Mouse (Mus musculus) mouse embryonic stem cell (cell line): Measurements from ENCODE around the gene Epha5.

Experiments used
- in situ Hi-C, 2 experiments: fragments of 300-500 bp; cut with MboI; formaldehyde crosslinking; loops; 1 replicate in 1 of 2; 3 replicates in 1 of 2; pipeline ENCODE4 v1.14.3; 2019 to 2020; ENCODE audit warnings: low sequenced_read_pairs in 2 of 2, low pct_unique_long_range_greater_than_20kb in 1 of 2, mixed read lengths in 1 of 2; ENCODE audit not compliant: unreplicated experiment in 1 of 2

Epha5 gene

DNA sequence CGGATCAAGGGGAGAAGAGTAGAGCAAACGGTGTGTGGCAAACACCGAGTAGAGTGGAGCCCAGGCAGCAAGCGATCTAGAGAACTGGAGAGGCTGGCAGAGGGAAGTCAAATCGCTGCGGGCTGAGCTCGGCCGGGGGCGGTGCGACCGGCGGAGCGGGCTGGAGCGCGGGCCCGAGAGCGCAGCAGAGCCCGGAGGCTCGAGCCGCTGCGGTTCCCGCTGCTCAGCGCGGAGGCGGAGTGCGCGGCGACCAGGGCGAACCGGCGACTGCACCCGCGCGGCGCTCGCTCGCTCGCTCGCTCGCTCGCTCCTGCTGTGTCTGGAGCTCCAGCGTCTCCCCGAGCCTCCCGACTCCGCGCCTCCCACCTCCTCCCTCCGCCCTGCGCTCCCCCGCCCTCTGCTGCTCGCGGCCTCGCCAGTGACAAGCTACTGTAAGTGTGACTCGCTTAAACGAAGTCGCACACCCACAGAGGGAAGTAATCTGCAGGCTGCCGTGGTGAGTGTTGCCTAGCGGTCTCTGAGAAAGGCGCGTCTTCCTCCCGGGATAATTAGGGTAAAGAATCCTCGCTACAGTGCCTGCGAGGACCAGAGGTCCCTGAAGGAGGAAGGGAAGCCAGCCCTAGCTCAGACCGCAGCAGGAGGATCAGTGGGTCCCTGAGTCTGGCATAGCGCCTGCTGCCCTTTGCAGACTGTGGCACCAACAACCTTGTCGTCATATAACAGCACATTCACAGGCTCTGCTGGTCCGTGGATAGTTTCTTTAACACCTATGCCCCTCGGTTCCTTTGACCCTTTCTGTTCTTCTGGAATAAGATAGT, at the start of gene Epha5:
Gene Epha5 (minus strand): TSS at position 321 of the 818 bp plus-strand sequence.
- in situ Hi-C loops: no loop called here

DNA sequence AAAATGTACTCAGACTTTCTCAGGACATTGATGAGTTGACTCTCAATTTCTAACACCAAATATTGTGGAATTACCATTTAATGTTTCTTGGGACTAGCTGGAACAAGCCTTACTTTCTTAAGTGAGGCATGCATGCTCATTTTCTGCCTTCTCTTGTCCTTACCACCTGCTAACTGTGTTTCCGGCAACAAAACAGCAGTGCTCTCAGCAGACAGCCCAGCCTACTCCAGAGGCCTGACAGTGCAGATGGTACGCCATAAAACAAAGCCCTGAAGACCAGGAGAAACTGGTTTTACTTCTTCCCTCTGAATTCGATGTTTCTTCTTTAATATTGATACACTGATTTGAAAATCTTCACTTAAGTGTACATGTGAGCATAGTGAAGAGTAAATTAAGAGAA, 39.0 kb upstream of the Epha5 start:
- in situ Hi-C loops: no loop called here

DNA sequence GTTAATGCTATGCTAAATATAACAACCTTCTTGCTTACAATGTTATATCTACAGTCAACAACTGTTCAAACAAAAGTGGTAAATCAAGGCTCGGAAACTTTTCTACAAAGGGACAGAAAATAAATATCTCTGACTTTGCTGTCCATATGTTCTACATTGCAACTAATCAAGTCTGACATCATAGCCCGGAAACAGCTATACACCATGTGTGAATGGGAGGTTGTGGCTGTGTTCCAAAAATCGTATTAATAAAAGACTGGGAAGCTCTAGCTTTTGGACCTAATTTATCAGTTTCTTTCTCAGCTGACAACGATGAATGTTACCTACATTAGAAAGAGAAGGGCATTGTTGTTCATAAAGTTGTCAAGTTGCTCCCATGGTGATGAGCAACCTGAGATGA, 37.5 kb upstream of the Epha5 start:
- in situ Hi-C loops: no loop called here

DNA sequence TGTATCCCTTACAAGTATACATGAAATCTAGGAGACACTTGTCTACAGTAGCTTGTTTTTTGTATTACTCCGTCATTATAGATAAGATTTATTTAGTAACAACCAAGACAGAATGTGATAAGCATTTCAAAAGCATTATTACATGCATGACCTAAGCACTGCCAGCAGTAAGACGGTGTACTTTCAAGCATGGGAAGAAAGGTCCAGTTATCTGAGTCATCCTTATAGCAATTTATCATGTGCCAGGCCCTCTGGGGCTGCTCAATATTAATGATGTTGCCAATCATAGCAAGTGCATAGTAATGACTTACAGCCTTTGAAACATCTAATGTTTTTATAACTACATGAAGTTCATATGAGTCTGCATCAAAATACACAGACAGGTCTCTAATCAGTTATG, 36.7 kb upstream of the Epha5 start:
- in situ Hi-C loops: no loop called here

DNA sequence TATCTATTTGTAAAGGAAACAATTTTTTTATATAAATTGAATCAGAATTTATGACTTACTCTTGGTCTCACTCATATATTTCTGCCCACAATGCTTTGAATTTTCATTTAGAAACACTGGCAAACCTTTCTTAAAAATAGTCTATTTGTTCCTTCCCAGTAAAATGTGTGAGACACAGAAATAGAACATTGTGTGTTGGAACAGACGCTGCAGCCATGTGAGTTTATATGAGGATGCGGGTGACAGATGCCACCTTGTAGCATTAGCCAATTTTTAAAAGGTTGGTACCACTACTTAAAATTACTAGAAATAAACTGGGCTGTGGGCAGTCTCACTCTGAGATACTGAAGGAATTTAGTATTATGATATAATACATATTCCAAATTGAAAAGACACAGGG, 23.1 kb upstream of the Epha5 start:
- in situ Hi-C loops: no loop called here

DNA sequence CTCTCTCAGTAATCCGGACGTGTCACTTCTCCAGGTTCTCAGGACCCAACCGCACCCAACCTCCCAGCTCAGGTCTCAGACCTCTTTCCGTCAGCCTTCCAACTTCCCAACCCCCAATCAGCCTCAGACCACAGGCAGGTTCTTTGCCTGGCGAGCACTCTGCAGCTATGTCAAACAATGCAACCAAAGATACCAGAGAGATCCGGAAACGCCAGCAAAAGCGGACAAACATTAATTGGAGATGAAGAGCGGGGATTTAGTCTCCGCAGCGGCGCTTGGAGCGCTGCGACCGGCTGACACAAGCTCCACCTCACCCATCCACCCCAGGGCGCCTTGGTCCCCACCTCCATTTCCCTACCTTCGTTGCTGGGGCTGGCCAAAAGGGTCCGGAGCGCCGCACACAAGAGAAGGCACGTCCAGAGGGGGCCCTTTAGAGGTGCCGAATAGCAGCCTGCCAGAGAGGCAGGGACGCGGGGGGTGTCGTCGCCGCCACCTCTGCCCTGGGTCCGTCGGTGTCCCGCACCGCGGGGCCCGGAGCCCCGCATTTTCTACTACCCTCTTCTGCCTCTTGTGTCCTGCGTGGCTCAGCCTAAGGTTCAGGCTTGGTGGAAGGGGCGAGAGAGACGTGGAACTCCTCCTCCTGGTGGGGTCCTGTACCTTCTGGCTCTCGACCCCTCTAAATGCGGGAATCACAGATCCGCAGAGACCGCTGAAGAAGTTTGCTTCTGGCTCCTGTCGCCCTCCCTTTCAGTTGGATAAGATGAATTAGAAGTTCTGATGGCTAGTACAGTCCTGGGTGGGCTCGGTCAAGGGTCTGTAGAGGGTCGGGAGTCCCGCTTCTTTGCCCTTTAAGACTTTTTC, 991 bp downstream of the Epha5 start:
- in situ Hi-C loops: no loop called here

DNA sequence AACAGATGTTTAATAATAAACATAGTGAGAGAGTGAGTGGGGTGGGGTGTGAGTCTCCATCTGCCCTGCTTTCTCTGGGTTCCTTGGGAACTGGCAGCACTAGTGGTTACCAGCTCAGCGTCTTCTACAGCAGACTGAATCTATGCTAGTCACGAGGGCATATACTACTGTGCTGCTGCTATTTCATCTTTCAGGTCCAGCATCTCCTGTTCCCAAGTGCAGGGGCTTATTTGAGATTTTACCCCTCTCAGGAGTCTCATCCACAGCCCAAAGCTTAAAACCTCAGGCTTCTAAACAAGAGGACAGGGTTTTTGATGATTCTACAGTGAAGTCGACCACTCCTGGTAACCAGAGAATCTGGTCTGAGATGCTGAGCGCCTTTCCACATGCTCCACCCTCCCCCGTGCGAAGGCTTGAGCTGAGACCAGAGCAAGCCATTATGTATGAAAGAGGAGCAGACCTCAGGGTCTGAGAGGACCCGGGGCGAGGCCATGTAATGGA, 2.2 kb downstream of the Epha5 start:
- in situ Hi-C loops: no loop called here

DNA sequence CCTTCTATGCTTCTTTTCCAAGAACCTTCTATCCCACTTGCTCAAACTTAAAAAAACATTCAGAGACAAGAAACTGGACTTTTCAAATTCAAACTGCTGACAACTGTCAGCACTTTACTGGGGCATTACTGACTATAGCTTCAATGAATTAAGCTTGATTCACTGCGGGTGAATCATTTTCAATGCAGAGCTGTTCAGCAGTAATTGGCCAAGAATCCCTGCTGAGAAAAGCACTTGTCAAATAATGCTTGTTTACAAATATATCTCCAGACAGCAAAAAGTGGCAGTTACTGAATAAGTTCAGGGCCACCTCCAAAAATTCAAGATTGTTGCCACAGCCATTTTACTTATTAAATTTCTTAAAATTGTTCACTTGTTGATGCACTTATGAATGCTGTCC, 4.2 kb downstream of the Epha5 start:
- in situ Hi-C loops: no loop called here

DNA sequence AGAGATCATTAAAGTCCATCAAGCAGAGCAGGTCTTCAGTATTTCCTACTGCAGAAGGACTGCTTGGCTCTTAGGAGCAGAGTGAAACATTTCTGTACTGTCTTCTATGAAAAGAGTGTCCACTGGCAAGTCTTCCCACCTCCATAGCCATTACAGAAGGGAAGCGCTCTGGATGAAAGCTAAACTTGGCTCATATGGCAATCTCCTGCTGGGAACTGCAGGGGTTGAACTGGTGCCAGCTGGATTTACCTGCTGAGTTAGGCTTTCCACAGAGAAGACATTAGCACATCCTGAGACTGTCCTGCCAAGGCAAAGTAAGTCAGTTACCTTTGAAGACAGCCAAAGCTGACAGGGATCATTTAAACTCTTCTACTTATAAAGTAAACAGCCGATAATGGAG, 8.8 kb downstream of the Epha5 start:
- in situ Hi-C loops: no loop called here

DNA sequence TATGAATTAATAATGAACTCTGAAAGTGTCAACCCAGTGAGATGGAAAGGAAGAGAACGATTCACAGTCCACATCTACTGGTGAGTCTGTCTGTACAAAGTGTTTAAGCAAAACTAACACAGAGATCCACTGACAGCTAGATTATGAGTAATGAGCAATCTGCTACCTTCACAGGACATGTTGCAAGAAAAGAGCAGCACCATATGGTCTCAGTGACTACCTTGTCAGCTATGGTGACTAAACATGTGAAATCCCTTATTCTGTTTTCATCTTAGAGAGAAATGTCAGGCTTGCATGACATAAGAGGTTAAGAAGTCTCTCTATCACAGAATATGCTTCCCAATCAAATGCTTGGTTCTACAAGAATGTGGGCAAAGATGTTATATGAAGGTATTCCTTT, 20.1 kb downstream of the Epha5 start:
- in situ Hi-C loops: no loop called here

DNA sequence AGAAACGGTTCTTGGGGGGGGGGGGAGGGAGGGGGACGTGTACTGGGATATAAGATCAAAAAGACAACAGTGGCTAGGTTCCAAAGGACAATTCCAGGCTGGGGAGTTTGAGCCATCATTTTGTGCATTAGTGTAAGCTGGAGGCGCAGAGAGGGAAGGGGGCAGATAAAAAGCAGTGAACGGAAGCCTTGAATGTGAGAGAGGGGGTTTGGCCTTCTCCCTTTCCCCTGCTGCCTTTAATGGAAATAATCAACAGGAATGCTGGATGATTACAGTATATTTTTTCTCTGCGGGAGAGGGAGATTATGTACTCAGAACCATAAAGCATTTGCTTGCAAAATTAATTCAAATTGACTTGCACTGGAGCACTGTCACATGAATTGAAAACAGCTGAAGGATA, 51.8 kb downstream of the Epha5 start:
- in situ Hi-C loops: no loop called here

DNA sequence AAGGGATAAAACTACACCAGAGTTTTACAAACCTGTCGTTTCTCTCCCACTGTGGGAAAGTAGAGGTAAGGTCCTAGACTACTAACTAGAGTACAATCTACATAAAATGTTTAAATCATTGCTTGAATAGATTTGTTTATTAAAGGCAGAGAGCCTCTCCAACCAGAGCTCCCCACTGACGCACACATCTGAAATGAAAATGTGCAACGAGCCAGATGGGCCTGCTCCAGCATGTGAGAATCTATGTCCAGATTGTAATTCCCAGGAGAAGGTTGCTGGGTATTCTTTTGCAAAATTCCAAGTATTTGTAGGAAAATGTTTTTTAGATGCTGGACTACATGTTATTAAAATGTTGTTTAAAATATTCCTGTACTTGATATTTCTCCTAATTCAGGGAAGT, 57.8 kb downstream of the Epha5 start:
- in situ Hi-C loops: no loop called here

DNA sequence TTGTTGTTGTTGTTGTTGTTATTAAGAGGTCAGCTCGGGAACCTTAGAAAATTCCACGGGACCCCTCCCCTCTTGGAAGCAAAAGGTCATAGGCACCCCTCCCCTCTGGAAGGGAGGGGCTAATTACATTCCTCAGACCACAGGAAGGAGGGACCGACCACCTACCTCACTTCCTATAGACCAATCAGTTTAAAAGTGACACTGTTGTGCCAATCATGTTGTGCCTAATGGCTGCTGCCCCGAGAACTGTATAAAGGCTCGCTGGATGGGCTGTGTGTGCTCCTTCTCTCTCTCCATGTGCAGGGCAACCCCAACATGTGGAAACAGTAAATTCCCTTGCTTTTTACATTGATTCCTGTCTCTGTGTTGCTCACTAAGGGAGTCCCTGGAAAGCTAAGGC, 64.1 kb downstream of the Epha5 start:
- in situ Hi-C loops: no loop called here

DNA sequence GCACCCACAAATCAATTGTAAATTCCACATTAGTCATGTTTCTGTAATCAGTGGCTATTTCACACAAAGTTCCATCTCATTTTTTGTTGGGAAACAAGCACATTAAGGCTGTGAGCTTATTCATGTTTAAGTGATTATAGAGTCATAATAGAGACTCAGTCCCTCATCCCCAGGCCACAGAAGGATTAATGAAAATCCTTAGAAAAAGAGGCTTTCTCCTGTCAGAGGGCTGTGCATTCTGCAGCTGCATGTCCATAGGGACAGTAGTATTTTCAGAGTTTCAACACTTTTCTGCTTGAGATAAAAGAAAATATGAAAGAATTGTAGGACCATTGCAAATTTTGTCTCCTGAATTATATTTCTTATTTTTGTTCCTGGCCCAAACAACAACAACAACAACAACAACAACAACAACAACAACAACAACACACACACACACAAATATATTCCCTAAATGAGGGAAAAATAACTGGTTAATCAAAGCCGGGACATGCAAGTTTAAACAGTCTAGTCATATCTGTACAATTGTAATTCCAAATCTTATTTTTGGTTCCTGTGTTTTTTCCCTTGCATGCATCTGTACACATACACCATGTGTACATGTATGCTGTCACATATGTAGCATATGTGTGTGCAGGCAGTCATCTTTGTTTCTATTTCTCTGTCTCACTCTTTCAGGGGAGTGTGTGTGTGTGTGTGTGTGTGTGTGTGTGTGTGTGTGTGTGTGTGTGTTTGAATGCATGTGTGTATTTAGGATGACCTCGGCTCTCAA, 70.3 kb downstream of the Epha5 start:
- in situ Hi-C loops: no loop called here

DNA sequence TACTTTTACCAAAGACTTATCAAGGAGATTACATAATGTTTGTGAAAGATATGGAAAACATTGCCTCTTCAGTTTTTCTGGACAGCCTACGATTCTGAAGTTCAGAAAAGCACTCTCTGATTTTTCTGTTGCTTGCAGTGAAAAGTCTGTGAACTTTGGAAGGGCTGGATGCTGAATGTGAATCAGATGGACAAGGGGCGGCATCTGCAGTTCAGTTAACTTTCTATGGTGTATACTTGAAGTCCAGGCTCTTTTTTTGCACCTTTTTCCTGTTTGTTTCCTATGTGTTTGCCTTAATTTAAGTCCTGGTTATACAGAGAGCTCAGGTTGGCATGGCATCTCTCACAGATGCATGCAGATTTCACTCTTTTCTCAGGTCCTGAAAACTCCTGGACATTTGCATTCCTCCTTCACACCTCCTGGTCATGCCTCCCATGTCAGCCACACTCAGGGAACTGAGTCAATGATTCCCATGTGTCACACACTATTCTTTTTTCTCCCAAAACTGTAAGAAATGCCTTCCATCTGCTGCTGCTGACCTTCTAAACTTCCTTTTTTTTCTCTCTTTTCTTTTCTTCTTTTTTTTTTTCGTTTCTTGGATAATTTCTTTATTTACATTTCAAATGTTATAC, 81.2 kb downstream of the Epha5 start:
- in situ Hi-C loops: no loop called here

DNA sequence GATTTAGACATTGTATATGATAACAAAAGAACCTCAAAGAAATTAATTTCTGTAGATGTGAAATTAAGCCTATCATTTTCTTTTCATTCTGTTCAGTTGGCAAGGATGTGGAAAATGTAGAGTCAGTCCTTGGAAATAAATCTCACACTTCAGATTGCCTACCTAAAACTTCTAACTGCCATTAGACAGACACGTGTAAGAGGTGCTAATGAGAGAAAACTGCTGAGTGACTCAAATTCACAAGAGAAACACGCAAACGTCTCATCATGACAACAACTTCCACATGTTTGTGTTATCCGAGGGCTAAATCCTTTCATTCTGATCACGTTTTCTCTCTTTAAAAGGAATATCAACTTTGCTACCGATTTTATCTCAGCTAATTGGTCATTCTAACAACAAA, 82.7 kb downstream of the Epha5 start:
- in situ Hi-C loops: no loop called here

DNA sequence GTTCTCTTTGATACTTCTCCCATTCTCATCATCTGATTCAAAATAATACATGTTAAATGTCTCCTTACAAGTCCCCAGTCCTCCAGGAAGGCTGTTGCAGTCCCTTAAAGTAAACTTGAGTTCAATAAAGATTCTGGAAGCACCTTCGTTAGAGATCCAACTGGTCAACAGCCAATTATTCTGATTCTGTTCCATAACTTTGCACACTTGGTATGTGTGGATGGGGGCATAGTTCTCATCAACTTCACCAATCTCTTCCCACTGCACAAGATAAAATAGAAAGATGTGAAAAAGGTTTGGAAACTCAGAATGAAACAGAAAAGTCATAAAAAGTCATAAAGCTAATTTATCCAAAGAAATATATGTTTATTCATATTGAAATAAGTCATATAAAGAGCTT, 85.6 kb downstream of the Epha5 start:
- in situ Hi-C loops: no loop called here

DNA sequence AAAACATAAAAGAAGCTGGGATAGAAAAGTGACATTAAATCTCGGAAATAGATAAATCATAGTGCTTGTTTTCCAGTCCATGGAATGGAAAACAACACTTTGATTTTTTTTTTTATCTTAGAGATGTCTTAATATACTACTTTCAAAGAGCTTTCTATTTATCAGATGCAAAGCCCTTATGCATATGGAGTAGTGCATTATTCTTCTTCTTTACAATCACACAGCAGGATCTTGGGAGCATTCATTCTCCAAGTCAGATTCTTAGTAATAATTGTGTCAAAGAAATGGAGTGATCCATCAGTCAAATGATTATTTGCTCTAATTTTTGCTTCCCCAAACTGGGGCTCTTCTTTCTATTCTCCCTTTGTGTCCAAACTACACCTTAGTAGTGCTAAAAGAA, 96.6 kb downstream of the Epha5 start:
- in situ Hi-C loops: no loop called here

DNA sequence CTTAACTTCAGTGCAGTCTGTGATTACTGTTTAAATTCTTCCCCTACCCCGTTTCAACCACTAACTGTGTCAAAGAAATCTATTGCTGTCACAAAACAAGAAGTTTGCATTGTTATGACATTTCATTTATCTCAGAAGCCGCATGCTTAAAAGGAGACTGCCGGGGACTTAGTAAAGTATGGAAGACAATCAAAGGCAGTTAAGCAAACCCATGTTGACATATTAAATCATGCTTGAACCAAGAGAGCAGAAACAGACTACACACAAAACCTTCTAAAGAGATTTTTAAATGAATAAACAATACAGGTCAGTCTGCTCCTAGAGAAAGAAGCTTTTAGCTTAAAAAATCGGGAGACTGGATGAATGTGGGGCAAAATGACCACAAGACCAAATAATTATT, 97.0 kb downstream of the Epha5 start:
- in situ Hi-C loops: no loop called here
